In genomic region chr11:79115659-79116058, GRCm38 (mm10) we compare ENCODE assay signal across 20 mouse cellular contexts. TPM values are rescaled to one million over a fixed set of nuclear protein-coding genes. Genes with fewer than 3 reads are reported as not detected.
A peak's percentile ranks its signal among the peaks of the same experiment; 100 is the strongest.
DNase-seq lines count a peak whose midpoint lies in the region; TF ChIP-seq lines count a peak whose summit lies in the region.
"Had no signal": no experiment of that assay in that cellular context is flagged by ENCODE, and none has a peak within 500 bp of the region (broad histone marks: within the 10 kb centered on the region; RNA-seq: fewer than 3 reads in every experiment).

No protein-coding gene starts in this region.

- H3K4me3 ChIP-seq in gastrocnemius, adult 2 months, result no peak overlapping the region
- H3K4me3 ChIP-seq in left cerebral cortex, adult 2 months, result no peak overlapping the region
- H3K4me3 ChIP-seq in olfactory bulb, adult 2 months (ENCODE audit: insufficient read depth, low read depth, low read length), result no peak overlapping the region
- H3K4me3 ChIP-seq: forebrain, embryonic 10.5 days; forebrain, embryonic 13.5 days; heart, embryonic 12.5 days; heart, embryonic 15.5 days had no signal

- no peak for TF ChIP-seq CTCF in gastrocnemius, adult 2 months (IDR thresholded peaks at IDR 0.05)
- no peak for TF ChIP-seq CTCF in left cerebral cortex, adult 2 months (IDR thresholded peaks at IDR 0.05)
- TF ChIP-seq CTCF in olfactory bulb, adult 2 months (IDR thresholded peaks at IDR 0.05; ENCODE audit: insufficient read depth, low read depth, low read length), result no peak

- DNase-seq in gastrocnemius, adult 2 months, result no peak
- DNase-seq in gastrocnemius, adult 18-20 months (ENCODE audit: low spot score), result no peak
- no peak for DNase-seq in left cerebral cortex, adult 2 months (ENCODE audit: extremely low spot score in 1 of 2, low spot score in 2 of 2)
- no peak for DNase-seq in left cerebral cortex, adult 18-20 months (ENCODE audit: low spot score in 2 of 2)
- no peak for DNase-seq in urinary bladder, postnatal 36 days (ENCODE audit: low spot score in 2 of 2)
- no peak for DNase-seq in layer of hippocampus, adult 8-10 months (ENCODE audit: low spot score in 2 of 2)
- DNase-seq: adrenal gland, adult 2 months; adrenal gland, postnatal 14 days; B cell, adult 2 months; cerebellum, adult 11-12 months; cerebellum, adult 8-10 months; gastrocnemius, postnatal 25 days; heart, adult 18-20 months; heart, postnatal 10 days; heart, postnatal 36 days had no signal

- peak overlapping the region; percentile 28; the same call in 1 of the 2 replicates for H3K27ac ChIP-seq in gastrocnemius, adult 2 months
- H3K27ac ChIP-seq in left cerebral cortex, adult 2 months, result peak overlapping the region; percentile 87; the same call in 1 of the 2 replicates
- H3K27ac ChIP-seq in olfactory bulb, adult 2 months (ENCODE audit: insufficient read depth, low read depth, low read length), result peak overlapping the region; percentile 92
- H3K27ac ChIP-seq: heart, embryonic 15.5 days had no signal

- peaks cover 60% of the 10 kb centered on the region for H3K4me1 ChIP-seq in olfactory bulb, adult 2 months (ENCODE audit: control insufficient read depth, insufficient read depth, low read length)

- whole genome bisulfite sequencing in olfactory bulb, adult 2 months, result 41% methylated on average over 8 of the region's 8 CpGs

- intact Hi-C loops in gastrocnemius, adult 2 months (cut with DNase I), result no loop called here
- intact Hi-C loops in left cerebral cortex, adult 2 months (cut with DNase I), result loop anchor here (2.0 kb wide), 1 partner anchor 31 kb away; the partner anchor contains the start of gene Ksr1

- no peak for TF ChIP-seq POLR2A in olfactory bulb, adult 2 months (IDR thresholded peaks at IDR 0.05; ENCODE audit: insufficient read depth, low read depth, low read length)

RNA-seq across cellular contexts. Expression of gene Ksr1, which starts 30.5 kb away (rescaled TPM):
- total RNA-seq in gastrocnemius, adult 2 months (2021), result 10 to 100 TPM; 92.9 to 98.3 TPM
- 100 to 1,000 TPM; 103 to 116 TPM for total RNA-seq in gastrocnemius, adult 18-20 months (2021)
- total RNA-seq in left cerebral cortex, adult 2 months (2021), result 10 to 100 TPM; 57.2 to 59.8 TPM
- 10 to 100 TPM; 49.8 to 50.3 TPM for total RNA-seq in left cerebral cortex, adult 18-20 months (2021)
- not detected in 2 replicates for polyA plus RNA-seq in olfactory bulb, adult 2 months (2012; ENCODE audit: insufficient read depth, insufficient read length, low replicate concordance, missing spikeins)
- 100 to 1,000 TPM; 138 to 198 (median 174) TPM for total RNA-seq in layer of hippocampus, adult 8-10 months (2022)

Comparison
In these comparisons a context has a peak if more than half of its experiments do, and no peak if none do; other contexts are left out.
1. H3K27ac ChIP-seq: peak in every context shown above with its lines; median percentile 92 in olfactory bulb, adult 2 months; 87 in left cerebral cortex, adult 2 months; 28 in gastrocnemius, adult 2 months.